Mouse (Mus musculus) intestine, postnatal 0 days (tissue): ENCODE measurements around the gene Fer1l5. TPM values are rescaled to one million over a fixed set of nuclear protein-coding genes. Genes with fewer than 3 reads are reported as not detected.

Source experiments
- ATAC-seq: fragments of 200-750 bp; cut with Nextera tagmentation; 2 replicates; pipeline ENCODE4 v1.8.0; 2017; ENCODE audit warnings: mild to moderate bottlenecking, moderate TSS enrichment, moderate library complexity
- H3K27ac ChIP-seq: fragments of 300-500 bp; sonication (generic); 2 replicates; pipeline ENCODE4 v1.5.1; 2014; ENCODE audit warnings: mild to moderate bottlenecking, low read depth, low read length, moderate library complexity
- H3K27me3 ChIP-seq: fragments of 300-500 bp; sonication (generic); replicated peaks from 2 replicates; pipeline ENCODE4 v1.6.1; 2014; ENCODE audit warnings: low read length, mixed read lengths; ENCODE audit not compliant: control insufficient read depth, insufficient read depth
- H3K36me3 ChIP-seq: fragments of 300-500 bp; sonication (generic); 2 replicates; pipeline ENCODE4 v1.6.1; 2014; ENCODE audit warnings: mild to moderate bottlenecking, moderate library complexity; ENCODE audit not compliant: control insufficient read depth, insufficient read depth
- H3K4me1 ChIP-seq: fragments of 300-500 bp; sonication (generic); replicated peaks from 2 replicates; pipeline ENCODE4 v1.6.1; 2014; ENCODE audit warnings: antibody characterized with exemption, low read length, mixed read lengths; ENCODE audit not compliant: control insufficient read depth, insufficient read depth
- H3K4me2 ChIP-seq: fragments of 300-500 bp; sonication (generic); replicated peaks from 2 replicates; pipeline ENCODE4 v1.6.1; 2014; ENCODE audit warnings: low read depth, mild to moderate bottlenecking, moderate library complexity
- H3K4me3 ChIP-seq: fragments of 300-500 bp; sonication (generic); 2 replicates; pipeline ENCODE4 v1.5.1; 2014; ENCODE audit warnings: low read depth, low read length
- H3K9ac ChIP-seq: fragments of 300-500 bp; sonication (generic); 2 replicates; pipeline ENCODE4 v1.6.1; 2014; ENCODE audit warnings: mild to moderate bottlenecking, low read depth, low read length
- H3K9me3 ChIP-seq: fragments of 300-500 bp; sonication (generic); 2 replicates; pipeline ENCODE4 v1.6.1; 2016; ENCODE audit warnings: mixed run types; ENCODE audit not compliant: control insufficient read depth
- CTCF ChIP-seq: sonication (generic); IDR thresholded peaks from 2 replicates; pipeline ENCODE4 v1.5.1; 2016; ENCODE audit warnings: low read depth, mild to moderate bottlenecking, control low read depth, antibody characterized with exemption, moderate library complexity
- WGBS: fragments of 180-500 bp; shearing (Covaris S2); extraction: QIAGEN DNeasy Blood & Tissue Kit; methylation state at CpG from one replicate; pipeline ENCODE4 v1.1.7; 2014; 5-methylcytosine and 5-hydroxymethylcytosine counted together
- polyA plus RNA-seq: library from polyadenylated mRNA; unstranded; fragments of >200 nt; fragmentation: Nextera tagmentation; extraction: Ambion mirVana; gene quantifications from 2 replicates; pipeline ENCODE4 v1.2.1, GENCODE M21; 2015

Gene Fer1l5
- polyA plus RNA-seq, 1 experiment from 2014 or later: 0.13 TPM

DNA sequence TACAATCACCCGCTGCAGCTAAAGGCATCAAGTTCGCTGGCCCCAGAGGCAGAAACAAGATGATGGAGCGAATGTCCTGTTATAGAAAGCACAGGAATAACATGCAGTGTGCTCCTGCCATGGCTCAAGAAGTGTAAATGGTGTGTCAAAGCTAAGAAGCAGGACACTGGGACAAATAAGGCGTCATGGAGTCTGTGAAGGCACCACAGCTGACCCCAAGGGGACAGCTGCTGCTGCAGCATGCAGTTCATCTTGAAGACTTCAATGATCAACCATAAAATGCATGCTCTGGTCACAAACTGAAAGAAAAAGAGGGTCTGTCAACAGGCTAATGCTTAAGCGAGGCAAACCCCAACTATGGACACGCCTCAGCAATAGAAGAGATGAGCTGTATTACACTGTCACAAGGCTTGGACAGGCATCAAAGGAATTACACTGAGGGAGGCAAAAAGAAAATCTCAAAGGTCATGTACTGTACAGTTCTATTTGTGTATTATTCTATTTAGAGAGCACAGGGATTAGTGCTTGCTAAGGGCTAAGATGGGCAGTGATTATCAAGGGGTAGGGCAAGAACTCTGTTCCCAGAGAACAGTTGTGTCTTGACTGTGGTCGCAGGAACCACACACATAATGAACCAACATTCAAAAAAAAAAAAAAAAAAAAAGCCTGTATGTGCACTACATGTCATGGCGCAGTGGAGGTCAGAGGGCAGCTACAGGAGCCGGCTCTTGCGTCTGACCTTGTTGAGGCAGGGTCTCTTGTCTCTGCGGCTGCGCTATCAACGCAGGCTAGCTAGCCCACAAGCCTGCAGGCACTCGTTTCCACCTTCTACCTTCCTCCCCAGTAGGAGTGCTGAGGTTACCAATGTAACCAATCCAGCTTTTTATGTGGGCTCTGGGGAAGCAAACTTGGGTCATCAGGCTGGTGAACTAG lies 38.9 kb upstream of the Fer1l5 start:
- Histone ChIP-seq H3K27me3 (no peaks in the 10 kb centered on the region), H3K9me3 (no peaks in the 10 kb centered on the region), H3K4me1 (no peaks in the 10 kb centered on the region), H3K4me2 (no peak overlapping the region), H3K27ac (peak overlapping the region; percentile 62), H3K36me3 (peaks cover 31% of the 10 kb centered on the region), H3K4me3 (no peak overlapping the region), H3K9ac (no peak overlapping the region)
- no peak for TF ChIP-seq CTCF
- ATAC-seq: peak; percentile 41; the same call in 1 of the 2 replicates
- 73% methylated on average over 14 of the region's 14 CpGs for whole genome bisulfite sequencing

- no peak for ATAC-seq
- WGBS: 86% methylated on average over 6 of the region's 6 CpGs
- no peak overlapping the region for H3K9ac ChIP-seq
- H3K4me2 ChIP-seq: no peak overlapping the region
- H3K9me3 ChIP-seq: no peaks in the 10 kb centered on the region
- no peak for TF ChIP-seq CTCF
- H3K36me3 ChIP-seq: peaks cover 89% of the 10 kb centered on the region
- no peak overlapping the region for H3K4me3 ChIP-seq
- H3K27me3 ChIP-seq: no peaks in the 10 kb centered on the region
- peak overlapping the region; percentile 15; the same call in 1 of the 2 replicates for H3K27ac ChIP-seq
- H3K4me1 ChIP-seq: no peaks in the 10 kb centered on the region
Observed at GRCm38 (mm10) chr1:36342547-36342946, 29.5 kb upstream of the Fer1l5 start.

- no peak for ATAC-seq
- H3K9ac ChIP-seq: no peak overlapping the region
- H3K9me3 ChIP-seq: no peaks in the 10 kb centered on the region
- no peak for TF ChIP-seq CTCF
- no peak overlapping the region for H3K4me3 ChIP-seq
- H3K27ac ChIP-seq: no peak overlapping the region
- H3K36me3 ChIP-seq: peaks cover 94% of the 10 kb centered on the region
- no peaks in the 10 kb centered on the region for H3K4me1 ChIP-seq
- no peak overlapping the region for H3K4me2 ChIP-seq
- no peaks in the 10 kb centered on the region for H3K27me3 ChIP-seq
- WGBS: 86% methylated on average over 4 of the region's 4 CpGs
Observed at GRCm38 (mm10) chr1:36352351-36352750, 19.7 kb upstream of the Fer1l5 start.

DNA sequence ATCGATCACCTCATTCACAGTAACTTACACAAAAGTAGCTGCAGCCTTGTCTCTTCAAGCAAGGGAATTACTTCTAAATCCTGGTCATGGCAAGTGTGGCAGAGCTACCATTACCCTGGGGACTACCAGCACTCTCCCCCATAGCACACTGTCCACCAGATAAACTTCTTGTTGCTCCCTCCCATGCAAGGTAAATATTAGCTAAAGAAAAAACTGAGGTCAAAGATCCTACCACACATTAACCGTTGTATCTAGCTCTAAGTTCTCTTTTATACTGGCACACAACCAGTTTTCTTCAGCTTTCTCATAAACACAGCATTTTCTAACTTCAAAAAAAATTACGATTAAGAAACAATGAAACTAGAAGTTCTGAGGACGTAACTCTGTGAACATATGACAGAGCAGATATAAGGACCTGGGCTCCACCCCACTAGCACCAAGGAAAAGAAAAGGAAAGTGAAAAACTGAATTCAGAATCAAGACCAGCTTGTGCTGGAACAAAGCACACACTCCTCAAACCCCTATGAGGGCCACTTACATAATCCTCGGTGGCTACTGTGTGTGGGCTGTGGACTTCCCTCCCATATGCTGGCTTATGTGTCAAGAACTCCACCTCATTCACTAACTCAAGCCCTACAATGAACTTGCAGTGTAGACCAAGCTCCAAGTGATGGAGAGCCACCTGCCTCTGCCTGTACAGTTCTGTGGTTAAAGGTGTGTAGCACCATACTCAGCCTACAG lies 15.0 kb upstream of the Fer1l5 start:
- peak; percentile 39; the same call in 1 of the 2 replicates for ATAC-seq

DNA sequence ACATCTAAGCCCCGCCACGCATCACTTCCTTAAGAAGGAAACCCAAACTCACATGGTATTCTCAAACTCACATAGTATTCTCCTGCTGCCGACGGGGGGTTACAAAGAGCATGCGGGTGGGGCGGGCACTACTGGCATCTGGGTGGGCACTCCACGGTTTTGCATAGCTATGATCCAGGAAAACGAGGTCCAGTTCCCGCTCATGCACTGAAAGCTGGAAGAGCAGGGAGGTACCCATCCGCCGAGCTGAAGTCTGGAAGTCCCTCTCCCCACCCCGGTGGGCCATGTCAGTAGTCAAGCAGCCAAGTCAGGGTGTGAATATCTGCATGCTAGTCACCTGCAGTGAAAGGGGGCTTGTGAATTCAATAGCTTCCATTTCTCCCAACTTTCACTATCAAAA lies 4.4 kb upstream of the Fer1l5 start:
- TF ChIP-seq CTCF: no peak
- no peaks in the 10 kb centered on the region for H3K27me3 ChIP-seq
- no peak for ATAC-seq
- no peak overlapping the region; the same call in 1 of the 2 replicates for H3K27ac ChIP-seq
- H3K4me3 ChIP-seq: peak overlapping the region; percentile 73
- 43% methylated on average over 12 of the region's 12 CpGs for WGBS
- H3K9ac ChIP-seq: 0 out of 2 replicates have a peak overlapping the region, but pooled peaks have one; percentile 84
- H3K4me1 ChIP-seq: peaks cover 5% of the 10 kb centered on the region; the same call in 1 of the 2 replicates
- H3K9me3 ChIP-seq: no peaks in the 10 kb centered on the region
- peak overlapping the region; percentile 64 for H3K4me2 ChIP-seq
- peaks cover 29% of the 10 kb centered on the region for H3K36me3 ChIP-seq

More for the DNA sequence above, 15.0 kb upstream of the Fer1l5 start:
- 0 out of 2 replicates have a peak overlapping the region, but pooled peaks have one; percentile 21 for H3K27ac ChIP-seq
- no peaks in the 10 kb centered on the region for H3K27me3 ChIP-seq
- H3K9ac ChIP-seq: no peak overlapping the region
- no peak for TF ChIP-seq CTCF
- H3K4me3 ChIP-seq: no peak overlapping the region
- H3K36me3 ChIP-seq: peaks cover 70% of the 10 kb centered on the region
- H3K9me3 ChIP-seq: no peaks in the 10 kb centered on the region
- 55% methylated on average over 5 of the region's 5 CpGs for WGBS
- H3K4me1 ChIP-seq: no peaks in the 10 kb centered on the region; the same call in 1 of the 2 replicates
- 0 out of 2 replicates have a peak overlapping the region, but pooled peaks have one; percentile 17 for H3K4me2 ChIP-seq
